Mouse (Mus musculus) C2C12 (cell line): ENCODE data around the gene Btc.

Experiments
- CEBPB ChIP-seq: IDR thresholded peaks from one replicate; pipeline ENCODE4 v1.6.1; 2011; ENCODE audit warnings: low read depth, mild to moderate bottlenecking, control low read depth, moderate library complexity
- CTCF ChIP-seq: IDR thresholded peaks from one replicate; pipeline ENCODE4 v1.5.1; 2011; ENCODE audit not compliant: control insufficient read depth, insufficient read depth, insufficient read length
- USF1 ChIP-seq: IDR thresholded peaks from one replicate; pipeline ENCODE4 v1.6.1; 2011; ENCODE audit warnings: low read depth, mild to moderate bottlenecking, control low read depth, moderate library complexity

GRCm38 (mm10) chr5:91332079-91332865 is 70.5 kb downstream of the Btc start:
- TF ChIP-seq USF1, result no peak
- TF ChIP-seq CTCF, result no peak
- TF ChIP-seq CEBPB, result no peak
